Mouse (Mus musculus) embryonic facial prominence, embryonic 14.5 days (tissue): ENCODE measurements around the gene Elavl4. TPM values are rescaled to one million over a fixed set of nuclear protein-coding genes. Genes with fewer than 3 reads are reported as not detected.

ENCODE experiments used
- ATAC-seq: fragments of 200-750 bp; cut with Nextera tagmentation; 2 replicates; pipeline ENCODE4 v1.8.0; 2017; ENCODE audit warnings: low read depth, moderate number of reproducible peaks, moderate TSS enrichment
- DNase-seq: peaks from one replicate; pipeline ENCODE4 v3.0.0-alpha.2; 2015; ENCODE audit warnings: low spot score
- H3K27ac ChIP-seq: fragments of 300-500 bp; sonication (generic); replicated peaks from 2 replicates; pipeline ENCODE4 v1.5.1; 2014; ENCODE audit warnings: low read depth, mild to moderate bottlenecking, low read length, moderate library complexity
- H3K27me3 ChIP-seq: fragments of 300-500 bp; sonication (generic); replicated peaks from 2 replicates; pipeline ENCODE4 v1.6.1; 2014; ENCODE audit warnings: low read length; ENCODE audit not compliant: control insufficient read depth, insufficient read depth
- H3K36me3 ChIP-seq: fragments of 300-500 bp; sonication (generic); 2 replicates; pipeline ENCODE4 v1.6.1; 2014; ENCODE audit warnings: low read length, mixed read lengths; ENCODE audit not compliant: control insufficient read depth, insufficient read depth
- H3K4me1 ChIP-seq: fragments of 300-500 bp; sonication (generic); 2 replicates; pipeline ENCODE4 v1.6.1; 2014; ENCODE audit warnings: antibody characterized with exemption, low read length; ENCODE audit not compliant: control insufficient read depth, insufficient read depth
- H3K4me2 ChIP-seq: fragments of 300-500 bp; sonication (generic); 2 replicates; pipeline ENCODE4 v1.6.1; 2014; ENCODE audit warnings: low read depth, mild to moderate bottlenecking, low read length, moderate library complexity, mixed read lengths
- H3K4me3 ChIP-seq: fragments of 300-500 bp; sonication (generic); 2 replicates; pipeline ENCODE4 v1.5.1; 2014; ENCODE audit warnings: low read depth, mild to moderate bottlenecking, low read length
- H3K9ac ChIP-seq: fragments of 300-500 bp; sonication (generic); 2 replicates; pipeline ENCODE4 v1.6.1; 2014; ENCODE audit warnings: low read depth, mild to moderate bottlenecking, low read length, moderate library complexity, mixed read lengths
- H3K9me3 ChIP-seq: fragments of 300-500 bp; sonication (generic); 2 replicates; pipeline ENCODE4 v1.6.1; 2016; ENCODE audit warnings: low read length; ENCODE audit not compliant: control insufficient read depth
- WGBS: fragments of 180-500 bp; shearing (Covaris S2); extraction: QIAGEN DNeasy Blood & Tissue Kit; methylation state at CpG from one replicate; pipeline ENCODE4 v1.1.7; 2014; 5-methylcytosine and 5-hydroxymethylcytosine counted together
- polyA plus RNA-seq: library from polyadenylated mRNA; unstranded; fragments of >200 nt; fragmentation: Nextera tagmentation; extraction: Ambion mirVana; gene quantifications from 2 replicates; pipeline ENCODE4 v1.2.1, GENCODE M21; 2014

The Elavl4 gene
- polyA plus RNA-seq, 1 experiment from 2014 or later, result 34.2 TPM

- H3K27ac ChIP-seq, result no peak overlapping the region
- H3K4me2 ChIP-seq, result no peak overlapping the region
- WGBS, result 66% methylated on average over 11 of the region's 11 CpGs
- H3K27me3 ChIP-seq, result no peaks in the 10 kb centered on the region
- no peaks in the 10 kb centered on the region; the same call in 1 of the 2 replicates for H3K4me1 ChIP-seq
- no peak overlapping the region for H3K4me3 ChIP-seq
- ATAC-seq, result no peak
- H3K9me3 ChIP-seq, result no peaks in the 10 kb centered on the region
- peak; percentile 38 for DNase-seq
- H3K9ac ChIP-seq, result no peak overlapping the region
- no peaks in the 10 kb centered on the region for H3K36me3 ChIP-seq
Measured at GRCm38 (mm10) chr4:110306559-110306958, 45.1 kb downstream of the Elavl4 start.

- Histone ChIP-seq H3K4me3 (no peak overlapping the region), H3K4me2 (no peak overlapping the region), H3K4me1 (no peaks in the 10 kb centered on the region), H3K9me3 (no peaks in the 10 kb centered on the region), H3K9ac (no peak overlapping the region), H3K27me3 (no peaks in the 10 kb centered on the region), H3K36me3 (no peaks in the 10 kb centered on the region), H3K27ac (no peak overlapping the region)
- ATAC-seq (no peak), DNase-seq (no peak)
- 86% methylated on average over 3 of the region's 3 CpGs for WGBS
Measured at GRCm38 (mm10) chr4:110295793-110296192, 55.9 kb downstream of the Elavl4 start.

DNA sequence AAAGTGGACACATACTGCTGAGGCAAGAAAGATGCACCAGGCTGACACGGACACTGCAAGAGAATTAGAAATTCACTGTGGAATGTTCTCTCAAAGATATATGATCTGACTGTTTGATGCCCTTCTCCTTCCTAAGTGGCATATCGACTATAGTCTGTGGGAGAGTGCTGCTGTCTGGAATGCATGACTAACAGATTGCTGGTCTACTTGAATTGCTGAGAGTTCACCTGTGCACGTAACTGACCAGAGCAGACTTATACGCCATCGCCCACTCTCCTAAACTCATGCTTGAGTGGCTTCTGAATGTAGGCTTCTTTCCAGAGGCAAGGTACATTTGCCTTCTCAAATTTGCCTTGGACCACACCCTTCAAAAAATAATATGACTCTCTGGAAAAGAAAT, 58.5 kb downstream of the Elavl4 start:
- 52% methylated on average over 5 of the region's 5 CpGs for WGBS
- no peaks in the 10 kb centered on the region for H3K9me3 ChIP-seq
- H3K27me3 ChIP-seq, result no peaks in the 10 kb centered on the region
- H3K36me3 ChIP-seq, result no peaks in the 10 kb centered on the region
- ATAC-seq, result no peak
- no peak overlapping the region for H3K4me2 ChIP-seq
- no peak overlapping the region for H3K27ac ChIP-seq
- no peak for DNase-seq
- H3K9ac ChIP-seq, result no peak overlapping the region
- no peaks in the 10 kb centered on the region for H3K4me1 ChIP-seq
- no peak overlapping the region for H3K4me3 ChIP-seq

- H3K4me2 ChIP-seq, result no peak overlapping the region
- ATAC-seq (peak; percentile 68; the same call in 1 of the 2 replicates), DNase-seq (peak; percentile 28)
- no peaks in the 10 kb centered on the region for H3K4me1 ChIP-seq
- no peaks in the 10 kb centered on the region for H3K36me3 ChIP-seq
- H3K27me3 ChIP-seq, result no peaks in the 10 kb centered on the region
- no peak overlapping the region for H3K9ac ChIP-seq
- no peak overlapping the region for H3K4me3 ChIP-seq
- H3K9me3 ChIP-seq, result no peaks in the 10 kb centered on the region
- no peak overlapping the region for H3K27ac ChIP-seq
- 32% methylated on average over 10 of the region's 10 CpGs for WGBS
Measured at GRCm38 (mm10) chr4:110292471-110292870, 59.2 kb downstream of the Elavl4 start.

DNA sequence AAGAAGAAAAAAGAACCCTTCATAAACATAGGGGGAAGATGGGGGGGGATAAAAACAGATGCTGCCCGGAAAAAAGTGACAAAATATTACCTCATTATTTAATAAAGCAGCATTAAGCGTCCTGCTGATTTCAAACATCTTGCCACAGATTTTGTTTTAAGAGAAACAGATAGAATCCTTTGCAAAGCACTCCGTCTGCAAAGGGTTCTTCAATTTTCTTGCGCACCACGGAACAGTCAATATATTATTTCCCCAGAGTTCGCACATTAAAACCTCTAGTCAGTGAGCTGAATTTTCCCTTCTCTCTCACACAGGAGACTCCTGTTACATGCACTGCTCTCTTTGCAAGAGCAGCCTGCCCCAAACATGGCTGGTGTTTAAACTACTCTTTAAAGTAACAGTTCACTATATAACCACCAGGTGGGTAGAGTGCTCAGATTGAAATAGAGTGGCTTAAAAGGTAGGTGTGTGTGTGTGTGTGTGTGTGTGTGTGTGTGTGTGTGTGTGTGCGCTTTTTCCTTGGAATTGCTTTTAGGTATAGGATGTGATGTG, 61.1 kb downstream of the Elavl4 start:
- no peak overlapping the region for H3K4me2 ChIP-seq
- H3K36me3 ChIP-seq, result no peaks in the 10 kb centered on the region
- no peak overlapping the region for H3K4me3 ChIP-seq
- H3K9ac ChIP-seq, result no peak overlapping the region
- H3K27ac ChIP-seq, result no peak overlapping the region
- ATAC-seq (no peak), DNase-seq (peak; percentile 13)
- 66% methylated on average over 7 of the region's 7 CpGs for WGBS
- no peaks in the 10 kb centered on the region for H3K27me3 ChIP-seq
- H3K9me3 ChIP-seq, result no peaks in the 10 kb centered on the region
- H3K4me1 ChIP-seq, result no peaks in the 10 kb centered on the region

DNA sequence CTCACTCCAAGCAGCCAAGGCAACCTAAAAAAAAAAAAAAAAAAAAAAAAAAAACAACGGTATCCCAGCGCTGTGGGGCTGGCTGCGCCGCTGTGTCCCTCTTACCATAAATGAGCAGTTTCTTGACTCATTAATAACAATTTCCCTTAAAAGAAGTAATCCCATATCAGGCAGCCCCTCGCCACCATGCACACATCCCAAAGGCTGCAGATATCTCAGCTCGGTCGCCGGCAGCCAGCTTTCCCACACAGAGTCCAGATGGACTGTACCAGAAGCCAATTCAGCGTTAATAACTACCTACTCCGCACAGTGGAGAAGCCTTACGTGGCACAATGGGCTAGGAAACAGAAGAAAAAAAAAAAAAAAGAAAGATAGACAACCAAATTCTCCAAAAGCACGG, 61.7 kb downstream of the Elavl4 start:
- Histone ChIP-seq H3K4me1 (0 out of 2 replicates have a peak, but pooled peaks cover 2% of the 10 kb centered on the region), H3K4me3 (no peak overlapping the region), H3K9me3 (no peaks in the 10 kb centered on the region), H3K9ac (no peak overlapping the region), H3K27ac (no peak overlapping the region), H3K36me3 (no peaks in the 10 kb centered on the region), H3K27me3 (no peaks in the 10 kb centered on the region), H3K4me2 (no peak overlapping the region; the same call in 1 of the 2 replicates)
- 54% methylated on average over 12 of the region's 12 CpGs for WGBS
- ATAC-seq, result peak; percentile 54; the same call in 1 of the 2 replicates
- DNase-seq, result peak; percentile 25

DNA sequence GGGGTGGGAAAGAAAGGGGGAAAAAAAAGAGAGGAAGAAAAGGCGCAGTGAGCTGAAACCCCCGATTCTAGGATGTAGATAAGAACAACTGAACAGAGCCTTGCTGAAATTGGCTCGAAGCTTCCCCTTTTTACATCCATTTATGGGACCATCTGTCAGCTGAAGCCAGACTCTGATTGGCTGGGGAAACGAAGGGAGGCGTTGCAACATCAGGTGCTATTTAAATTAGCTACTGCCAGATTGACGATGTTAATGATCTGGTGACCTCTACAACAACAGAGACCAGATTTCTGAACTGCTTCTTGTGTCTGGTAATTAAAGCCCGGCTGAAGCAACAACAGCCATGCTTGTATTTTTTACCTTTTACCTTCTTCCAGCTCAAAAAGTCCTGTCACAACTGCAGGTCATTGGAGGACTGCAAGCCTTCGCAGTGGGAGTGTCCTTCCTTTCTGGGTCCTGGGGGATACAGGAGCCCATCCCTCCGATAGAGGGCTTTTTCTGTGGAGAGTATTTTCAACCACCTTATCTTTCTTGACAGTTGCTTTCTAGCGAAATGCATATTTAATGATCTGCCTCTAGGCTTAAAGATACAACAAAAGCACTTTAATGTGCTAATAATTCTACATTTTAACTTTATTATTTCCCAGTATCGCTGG, 64.2 kb downstream of the Elavl4 start:
- H3K9me3 ChIP-seq, result no peaks in the 10 kb centered on the region
- no peak overlapping the region for H3K27ac ChIP-seq
- 0 out of 2 replicates have a peak, but pooled peaks cover 2% of the 10 kb centered on the region for H3K4me1 ChIP-seq
- no peaks in the 10 kb centered on the region for H3K27me3 ChIP-seq
- no peak; the same call in 1 of the 2 replicates for ATAC-seq
- H3K4me2 ChIP-seq, result no peak overlapping the region
- peak; percentile 51 for DNase-seq
- no peaks in the 10 kb centered on the region for H3K36me3 ChIP-seq
- 31% methylated on average over 11 of the region's 11 CpGs for WGBS
- no peak overlapping the region for H3K9ac ChIP-seq
- H3K4me3 ChIP-seq, result no peak overlapping the region

- WGBS, result 62% methylated on average over 7 of the region's 7 CpGs
- Histone ChIP-seq H3K27ac (no peak overlapping the region; the same call in 1 of the 2 replicates), H3K9me3 (no peaks in the 10 kb centered on the region), H3K4me3 (peak overlapping the region; percentile 22; the same call in 1 of the 2 replicates), H3K36me3 (no peaks in the 10 kb centered on the region), H3K9ac (peak overlapping the region; percentile 32; the same call in 1 of the 2 replicates), H3K4me1 (0 out of 2 replicates have a peak, but pooled peaks cover 2% of the 10 kb centered on the region), H3K27me3 (no peaks in the 10 kb centered on the region), H3K4me2 (peak overlapping the region; percentile 24; the same call in 1 of the 2 replicates)
- ATAC-seq, result no peak
- no peak for DNase-seq
Measured at GRCm38 (mm10) chr4:110286841-110287240, 64.9 kb downstream of the Elavl4 start.
